In genomic region chr7:89339142-89339435, GRCm38 (mm10) we compare ENCODE assay signal across 8 mouse cellular contexts.
DNase-seq lines count a peak whose midpoint lies in the region; ATAC-seq and TF ChIP-seq lines count a peak whose summit lies in the region.

No protein-coding gene starts in this region.

- H3K9ac ChIP-seq in lung, embryonic 14.5 days, result peak overlapping the region; percentile 90
- no peak overlapping the region; the same call in 1 of the 2 replicates for H3K9ac ChIP-seq in embryonic facial prominence, embryonic 15.5 days
- H3K9ac ChIP-seq in limb, embryonic 13.5 days, result peak overlapping the region; percentile 91

- peak; percentile 47; the same call in 1 of the 2 replicates for ATAC-seq in lung, embryonic 14.5 days (ENCODE audit: insufficient read depth)
- ATAC-seq in embryonic facial prominence, embryonic 15.5 days (ENCODE audit: insufficient number of reproducible peaks, low FRiP score, low TSS enrichment, low read depth), result 0 out of 2 replicates have a peak, but pooled peaks have one; percentile 36
- ATAC-seq in limb, embryonic 13.5 days (ENCODE audit: low FRiP score, low read depth), result peak; percentile 24; the same call in 1 of the 2 replicates

- no peaks in the 10 kb centered on the region for H3K9me3 ChIP-seq in lung, embryonic 14.5 days (ENCODE audit: low read depth, low read length)
- no peaks in the 10 kb centered on the region for H3K9me3 ChIP-seq in embryonic facial prominence, embryonic 15.5 days (replicated peaks)
- no peaks in the 10 kb centered on the region for H3K9me3 ChIP-seq in limb, embryonic 13.5 days

- no peaks in the 10 kb centered on the region for H3K4me1 ChIP-seq in lung, embryonic 14.5 days (ENCODE audit: insufficient read depth)
- peaks cover 13% of the 10 kb centered on the region for H3K4me1 ChIP-seq in embryonic facial prominence, embryonic 15.5 days
- H3K4me1 ChIP-seq in limb, embryonic 13.5 days, result peaks cover 22% of the 10 kb centered on the region
- H3K4me1 ChIP-seq in small intestine, adult 2 months (ENCODE audit: control insufficient read depth, insufficient read depth, insufficient read length, low read length), result no peaks in the 10 kb centered on the region; the same call in 1 of the 2 replicates

- peak overlapping the region; percentile 94 for H3K4me3 ChIP-seq in lung, embryonic 14.5 days (ENCODE audit: low read depth, low read length)
- H3K4me3 ChIP-seq in embryonic facial prominence, embryonic 15.5 days (replicated peaks), result peak overlapping the region; percentile 94
- peak overlapping the region; percentile 94 for H3K4me3 ChIP-seq in limb, embryonic 13.5 days
- H3K4me3 ChIP-seq in small intestine, adult 2 months (ENCODE audit: low read depth, low read length), result peak overlapping the region; percentile 96

- H3K4me2 ChIP-seq in lung, embryonic 14.5 days, result peak overlapping the region; percentile 90
- H3K4me2 ChIP-seq in embryonic facial prominence, embryonic 15.5 days (replicated peaks), result peak overlapping the region; percentile 87
- peak overlapping the region; percentile 92 for H3K4me2 ChIP-seq in limb, embryonic 13.5 days (replicated peaks)

- no peaks in the 10 kb centered on the region for H3K27me3 ChIP-seq in lung, embryonic 14.5 days (ENCODE audit: insufficient read depth, low read length)
- H3K27me3 ChIP-seq in embryonic facial prominence, embryonic 15.5 days, result no peaks in the 10 kb centered on the region
- no peaks in the 10 kb centered on the region for H3K27me3 ChIP-seq in limb, embryonic 13.5 days
- no peaks in the 10 kb centered on the region for H3K27me3 ChIP-seq in small intestine, adult 2 months (ENCODE audit: control insufficient read depth, insufficient read depth, low read length)

- no peaks in the 10 kb centered on the region for H3K36me3 ChIP-seq in lung, embryonic 14.5 days (ENCODE audit: insufficient read depth)
- H3K36me3 ChIP-seq in embryonic facial prominence, embryonic 15.5 days, result no peaks in the 10 kb centered on the region
- H3K36me3 ChIP-seq in limb, embryonic 13.5 days, result no peaks in the 10 kb centered on the region
- no peaks in the 10 kb centered on the region for H3K36me3 ChIP-seq in small intestine, adult 2 months (ENCODE audit: control insufficient read depth, insufficient read depth, low read length)

- TF ChIP-seq POLR2A in small intestine, adult 2 months (IDR thresholded peaks at IDR 0.05; ENCODE audit: low read depth, low read length), result no peak

- peak; percentile 8 for DNase-seq in lung, embryonic 14.5 days
- no peak for DNase-seq in lung, postnatal 14 days
- DNase-seq in thymus, postnatal 10 days (ENCODE audit: low spot score in 2 of 2), result no peak
- DNase-seq in adrenal gland, postnatal 36 days, result no peak
- DNase-seq in gastrocnemius, postnatal 25 days, result no peak

- no peak for TF ChIP-seq CTCF in lung, embryonic 14.5 days (IDR thresholded peaks at IDR 0.05; ENCODE audit: low read depth)
- TF ChIP-seq CTCF in small intestine, adult 2 months (IDR thresholded peaks at IDR 0.05; ENCODE audit: extremely low read depth, insufficient read length, insufficient replicate concordance, low read depth, low read length), result no peak

- peak overlapping the region; percentile 50; the same call in 1 of the 2 replicates for H3K27ac ChIP-seq in lung, embryonic 14.5 days (ENCODE audit: low read depth)
- no peak overlapping the region; the same call in 1 of the 2 replicates for H3K27ac ChIP-seq in embryonic facial prominence, embryonic 15.5 days (replicated peaks)
- H3K27ac ChIP-seq in limb, embryonic 13.5 days, result 0 out of 2 replicates have a peak overlapping the region, but pooled peaks have one; percentile 12
- H3K27ac ChIP-seq in small intestine, adult 2 months (ENCODE audit: insufficient read depth, low read depth, low read length), result peak overlapping the region; percentile 58
